Mouse (Mus musculus) kidney, adult 2 months (tissue): ENCODE measurements at regions not wholly inside any gene's neighbourhood (a gene's known extent, or its start where the extent isn't known, plus 50 kb on each side); places are given as distances from the start of the nearest gene placed in this dataset.
A peak's percentile ranks its signal among the peaks of the same experiment; 100 is the strongest.
"Not testable (repeated sequence)": the region's sequence is repeated elsewhere in the genome, so short reads cannot be mapped to it uniquely, and the experiment has no call there.

Source experiments
- DNase-seq: peaks from one replicate; pipeline ENCODE4 v3.0.0; 2021
- H3K27ac ChIP-seq: fragments of 200-500 bp; 2 replicates; pipeline ENCODE4 v1.5.1; 2012; ENCODE audit warnings: low read depth, low read length, control low read depth, inconsistent platforms; ENCODE audit not compliant: insufficient read depth
- H3K27me3 ChIP-seq: fragments of 200-500 bp; replicated peaks from 2 replicates; pipeline ENCODE4 v1.6.1; 2012; ENCODE audit warnings: mild to moderate bottlenecking, moderate library complexity, low read length, inconsistent platforms; ENCODE audit not compliant: control insufficient read depth, insufficient read depth
- H3K36me3 ChIP-seq: fragments of 200-500 bp; 2 replicates; pipeline ENCODE4 v1.6.1; 2012; ENCODE audit warnings: mild to moderate bottlenecking, moderate library complexity, low read length, inconsistent platforms; ENCODE audit not compliant: control insufficient read depth, insufficient read depth
- H3K4me1 ChIP-seq: fragments of 200-500 bp; 2 replicates; pipeline ENCODE4 v1.6.1; 2011; ENCODE audit warnings: low read length; ENCODE audit not compliant: control insufficient read depth, insufficient read depth
- H3K4me3 ChIP-seq: fragments of 200-500 bp; 2 replicates; pipeline ENCODE4 v1.5.1; 2011; ENCODE audit warnings: mild to moderate bottlenecking, low read depth, low read length, control low read depth; ENCODE audit not compliant: insufficient read depth
- CTCF ChIP-seq: fragments of 200-500 bp; conservative IDR thresholded peaks from 2 replicates; pipeline ENCODE4 v1.5.1; 2011; ENCODE audit warnings: low read depth, mild to moderate bottlenecking, control low read depth, low read length, moderate library complexity, mixed read lengths; ENCODE audit not compliant: insufficient read depth, insufficient read length
- POLR2A ChIP-seq: fragments of 200-500 bp; IDR thresholded peaks from one replicate; pipeline ENCODE4 v1.6.1; 2011; ENCODE audit warnings: low read depth, low read length, control low read depth
- WGBS: fragments of 180-500 bp; shearing (Covaris S2); methylation state at CpG from one replicate; pipeline ENCODE4 v1.1.7; 2018; 5-methylcytosine and 5-hydroxymethylcytosine counted together

- WGBS, result 85% methylated on average over 1 of the region's 1 CpGs
- no peak overlapping the region for H3K4me3 ChIP-seq
- H3K27me3 ChIP-seq, result no peaks in the 10 kb centered on the region
- no peak overlapping the region for H3K27ac ChIP-seq
- DNase-seq, result no peak
- H3K36me3 ChIP-seq, result no peaks in the 10 kb centered on the region
- no peak for TF ChIP-seq CTCF
- no peak for TF ChIP-seq POLR2A
- H3K4me1 ChIP-seq, result no peaks in the 10 kb centered on the region
Observed at GRCm38 (mm10) chrX:68486585-68486984, 191.8 kb upstream of the Fmr1 start.

GRCm38 (mm10) chrX:68492052-68492451 is 186.3 kb upstream of the Fmr1 start:
- DNase-seq, H3K36me3 ChIP-seq, H3K27me3 ChIP-seq, H3K4me1 ChIP-seq, H3K27ac ChIP-seq, H3K4me3 ChIP-seq: not testable (repeated sequence)
- 58% methylated on average over 1 of the region's 1 CpGs for WGBS

GRCm38 (mm10) chrX:68494398-68495143 is 183.8 kb upstream of the Fmr1 start:
- no peaks in the 10 kb centered on the region for H3K27me3 ChIP-seq
- WGBS, result 38% methylated on average over 2 of the region's 2 CpGs
- no peak overlapping the region for H3K4me3 ChIP-seq
- H3K36me3 ChIP-seq, result no peaks in the 10 kb centered on the region
- no peaks in the 10 kb centered on the region for H3K4me1 ChIP-seq
- no peak overlapping the region for H3K27ac ChIP-seq
- TF ChIP-seq POLR2A (no peak), CTCF (no peak)
- no peak for DNase-seq

GRCm38 (mm10) chrX:68495144-68495493 is 183.2 kb upstream of the Fmr1 start:
- Histone ChIP-seq H3K27ac (no peak overlapping the region), H3K27me3 (no peaks in the 10 kb centered on the region), H3K4me1 (no peaks in the 10 kb centered on the region), H3K36me3 (no peaks in the 10 kb centered on the region), H3K4me3 (no peak overlapping the region)
- TF ChIP-seq CTCF (no peak), POLR2A (no peak)
- 35% methylated on average over 3 of the region's 3 CpGs for WGBS
- DNase-seq, result peak; percentile 1

GRCm38 (mm10) chrX:68495751-68496150 is 182.6 kb upstream of the Fmr1 start:
- 91% methylated on average over 5 of the region's 5 CpGs for WGBS
- Histone ChIP-seq H3K4me1 (no peaks in the 10 kb centered on the region), H3K27me3 (no peaks in the 10 kb centered on the region)

GRCm38 (mm10) chrX:68497886-68498285 is 180.5 kb upstream of the Fmr1 start:
- WGBS, result 86% methylated on average over 4 of the region's 4 CpGs
- no peak for DNase-seq
- no peaks in the 10 kb centered on the region for H3K4me1 ChIP-seq
- H3K27me3 ChIP-seq, result no peaks in the 10 kb centered on the region
- no peaks in the 10 kb centered on the region for H3K36me3 ChIP-seq
- TF ChIP-seq POLR2A (no peak), CTCF (no peak)
- no peak overlapping the region for H3K27ac ChIP-seq
- no peak overlapping the region for H3K4me3 ChIP-seq

More at GRCm38 (mm10) chrX:68495751-68496150, 182.6 kb upstream of the Fmr1 start:
- TF ChIP-seq POLR2A (no peak), CTCF (no peak)
- no peak overlapping the region for H3K4me3 ChIP-seq
- DNase-seq, result no peak
- H3K27ac ChIP-seq, result no peak overlapping the region
- no peaks in the 10 kb centered on the region for H3K36me3 ChIP-seq

GRCm38 (mm10) chrX:68502938-68503337 is 175.4 kb upstream of the Fmr1 start:
- TF ChIP-seq POLR2A (no peak), CTCF (no peak)
- Histone ChIP-seq H3K4me3 (no peak overlapping the region), H3K36me3 (no peaks in the 10 kb centered on the region), H3K27ac (no peak overlapping the region), H3K27me3 (no peaks in the 10 kb centered on the region), H3K4me1 (no peaks in the 10 kb centered on the region)
- WGBS, result 74% methylated on average over 1 of the region's 1 CpGs
- no peak for DNase-seq
